ENCODE assay signal across 26 mouse cellular contexts in the genomic region with DNA sequence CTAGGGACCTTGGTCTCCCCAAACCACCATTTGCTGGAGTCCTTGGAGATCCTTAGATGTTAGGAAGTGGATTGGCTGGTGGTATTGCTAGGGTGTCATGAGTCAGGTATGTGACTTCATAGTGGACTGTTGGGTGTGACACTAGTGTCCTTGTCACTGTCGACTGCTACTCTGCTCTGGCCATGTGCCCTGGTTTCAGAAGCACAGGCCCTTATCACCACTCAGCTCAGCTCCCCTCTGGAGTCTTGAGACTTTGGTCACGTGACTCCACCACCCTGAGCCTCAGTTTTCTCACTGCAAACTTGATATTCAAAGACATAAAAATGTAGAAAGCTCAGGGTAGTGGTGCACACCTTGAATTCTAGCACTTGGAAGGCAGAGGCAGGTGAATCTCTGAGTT.
DNase-seq lines count a peak whose midpoint lies in the region; ATAC-seq and TF ChIP-seq lines count a peak whose summit lies in the region.
"Had no signal": no experiment of that assay in that cellular context is flagged by ENCODE, and none has a peak within 500 bp of the region (broad histone marks: within the 10 kb centered on the region; RNA-seq: fewer than 3 reads in every experiment).

No protein-coding gene starts in this region.

- no peak overlapping the region for H3K27ac ChIP-seq in testis, adult 2 months (ENCODE audit: control insufficient read depth, insufficient read depth, low read depth, low read length)
- H3K27ac ChIP-seq: embryonic facial prominence, embryonic 13.5 days; embryonic facial prominence, embryonic 15.5 days; forebrain, embryonic 10.5 days; forebrain, embryonic 12.5 days; forebrain, embryonic 15.5 days had no signal

- peaks cover 9% of the 10 kb centered on the region for H3K4me1 ChIP-seq in testis, adult 2 months (ENCODE audit: control insufficient read depth, insufficient read depth, low read length)

- ATAC-seq in megakaryocyte, adult 5-6 weeks (ENCODE audit: poor library complexity, severe bottlenecking), result no peak
- ATAC-seq: CD4-positive, CD25-positive, alpha-beta regulatory T cell, adult 4 months; forebrain, embryonic 15.5 days; forebrain, postnatal 0 days had no signal

- H3K36me3 ChIP-seq in testis, adult 2 months (ENCODE audit: control insufficient read depth, insufficient read depth, low read length), result no peaks in the 10 kb centered on the region
- H3K36me3 ChIP-seq: embryonic facial prominence, embryonic 13.5 days; embryonic facial prominence, embryonic 15.5 days; forebrain, embryonic 10.5 days; forebrain, embryonic 12.5 days; forebrain, embryonic 15.5 days; G1E had no signal

- peak; percentile 32 to 72 for DNase-seq in adrenal gland, adult (ENCODE audit: inconsistent age in 2 of 2, low spot score in 1 of 2)
- DNase-seq in adrenal gland, adult 18-20 months (ENCODE audit: low spot score in 2 of 2), result no peak
- peak; percentile 18 for DNase-seq in adrenal gland, postnatal 25 days
- no peak for DNase-seq in adrenal gland, postnatal 14 days
- no peak for DNase-seq in testis, postnatal 10 days (ENCODE audit: low spot score)
- DNase-seq: adrenal gland, adult 8-10 months; B cell, adult 2 months; cerebellum, adult 11 months; cerebellum, adult 18-20 months; cerebellum, adult 8-10 months; cerebellum, adult 9-11 months; cerebellum, postnatal 14 days; cerebellum, postnatal 36 days; embryo, embryonic 11 days; forebrain, postnatal 0 days had no signal

- H3K4me3 ChIP-seq in testis, adult 2 months (ENCODE audit: control insufficient read depth, low read depth, low read length), result no peak overlapping the region
- H3K4me3 ChIP-seq: embryonic facial prominence, embryonic 13.5 days; embryonic facial prominence, embryonic 15.5 days; erythroblast, embryonic 14.5 days; forebrain, embryonic 10.5 days; forebrain, embryonic 12.5 days; forebrain, embryonic 15.5 days had no signal

- peak; percentile 37; the same call in 1 of the 2 replicates for TF ChIP-seq POLR2A in testis, adult 2 months (IDR thresholded peaks at IDR 0.05; ENCODE audit: control insufficient read depth, low read depth, low read length)

- H3K27me3 ChIP-seq in testis, adult 2 months (ENCODE audit: control insufficient read depth, insufficient read depth, low read length), result no peaks in the 10 kb centered on the region
- H3K27me3 ChIP-seq: CH12.LX; embryonic facial prominence, embryonic 13.5 days; embryonic facial prominence, embryonic 15.5 days; forebrain, embryonic 15.5 days had no signal

- no peak for TF ChIP-seq CTCF in testis, adult 2 months (IDR thresholded peaks at IDR 0.05; ENCODE audit: control insufficient read depth, insufficient read depth, insufficient replicate concordance, low read depth, low read length)

Comparison
In these comparisons a context has a peak if more than half of its experiments do, and no peak if none do; other contexts are left out.
1. DNase-seq: peak in adrenal gland, adult (2 of 2) and adrenal gland, postnatal 25 days (single experiment); none in adrenal gland, adult 18-20 months (0 of 2), adrenal gland, postnatal 14 days (single experiment) and testis, postnatal 10 days (single experiment).